Mouse (Mus musculus): ENCODE results near the gene Npsr1. TPM values are rescaled to one million over a fixed set of nuclear protein-coding genes. Genes with fewer than 3 reads are reported as not detected.

The Npsr1 gene
- polyA plus RNA-seq, 1 experiment from 2014 or later, result not detected

- no peaks in the 10 kb centered on the region for H3K27me3 ChIP-seq (ENCODE audit: control insufficient read depth, insufficient read depth, low read length)
- H3K27ac ChIP-seq (ENCODE audit: low read length), result no peak overlapping the region
- H3K4me3 ChIP-seq (ENCODE audit: low read depth, low read length), result no peak overlapping the region
- no peaks in the 10 kb centered on the region for H3K9me3 ChIP-seq (ENCODE audit: control insufficient read depth, low read depth, low read length)
- H3K4me2 ChIP-seq (replicated peaks; ENCODE audit: low read depth, low read length), result no peak overlapping the region
- 77% methylated on average over 5 of the region's 5 CpGs for WGBS
- ATAC-seq (ENCODE audit: insufficient number of reproducible peaks, insufficient read depth, low FRiP score, low read depth), result no peak
- no peak overlapping the region for H3K9ac ChIP-seq (replicated peaks; ENCODE audit: low read depth, low read length)
- H3K4me1 ChIP-seq (ENCODE audit: control insufficient read depth, insufficient read depth, low read length), result no peaks in the 10 kb centered on the region
- H3K36me3 ChIP-seq (ENCODE audit: control insufficient read depth, insufficient read depth, low read length), result no peaks in the 10 kb centered on the region
Measured at GRCm38 (mm10) chr9:24186289-24186688, 88.5 kb downstream of the Npsr1 start.

GRCm38 (mm10) chr9:24189511-24190260 is 91.9 kb downstream of the Npsr1 start:
- Histone ChIP-seq H3K4me3 (ENCODE audit: low read depth, low read length) (no peak overlapping the region), H3K27ac (ENCODE audit: low read length) (no peak overlapping the region)
- no peak for ATAC-seq (ENCODE audit: insufficient number of reproducible peaks, insufficient read depth, low FRiP score, low read depth)

GRCm38 (mm10) chr9:24190261-24190588 is 92.4 kb downstream of the Npsr1 start:
- Histone ChIP-seq H3K27ac (ENCODE audit: low read length) (no peak overlapping the region), H3K9ac (replicated peaks; ENCODE audit: low read depth, low read length) (no peak overlapping the region), H3K36me3 (ENCODE audit: control insufficient read depth, insufficient read depth, low read length) (no peaks in the 10 kb centered on the region), H3K9me3 (ENCODE audit: control insufficient read depth, low read depth, low read length) (no peaks in the 10 kb centered on the region), H3K4me2 (replicated peaks; ENCODE audit: low read depth, low read length) (no peak overlapping the region), H3K27me3 (ENCODE audit: control insufficient read depth, insufficient read depth, low read length) (no peaks in the 10 kb centered on the region), H3K4me1 (ENCODE audit: control insufficient read depth, insufficient read depth, low read length) (no peaks in the 10 kb centered on the region), H3K4me3 (ENCODE audit: low read depth, low read length) (no peak overlapping the region)
- ATAC-seq (ENCODE audit: insufficient number of reproducible peaks, insufficient read depth, low FRiP score, low read depth), result no peak
- 68% methylated on average over 1 of the region's 1 CpGs for WGBS

More at GRCm38 (mm10) chr9:24189511-24190260, 91.9 kb downstream of the Npsr1 start:
- H3K36me3 ChIP-seq (ENCODE audit: control insufficient read depth, insufficient read depth, low read length), result no peaks in the 10 kb centered on the region
- H3K4me2 ChIP-seq (replicated peaks; ENCODE audit: low read depth, low read length), result no peak overlapping the region
- H3K4me1 ChIP-seq (ENCODE audit: control insufficient read depth, insufficient read depth, low read length), result no peaks in the 10 kb centered on the region
- H3K9me3 ChIP-seq (ENCODE audit: control insufficient read depth, low read depth, low read length), result no peaks in the 10 kb centered on the region
- WGBS, result 37% methylated on average over 2 of the region's 2 CpGs
- H3K9ac ChIP-seq (replicated peaks; ENCODE audit: low read depth, low read length), result no peak overlapping the region
- H3K27me3 ChIP-seq (ENCODE audit: control insufficient read depth, insufficient read depth, low read length), result no peaks in the 10 kb centered on the region

- no peaks in the 10 kb centered on the region for H3K36me3 ChIP-seq (ENCODE audit: control insufficient read depth, insufficient read depth, low read length)
- no peak overlapping the region for H3K9ac ChIP-seq (replicated peaks; ENCODE audit: low read depth, low read length)
- no peak for ATAC-seq (ENCODE audit: insufficient number of reproducible peaks, insufficient read depth, low FRiP score, low read depth)
- H3K4me1 ChIP-seq (ENCODE audit: control insufficient read depth, insufficient read depth, low read length), result no peaks in the 10 kb centered on the region
- H3K27ac ChIP-seq (ENCODE audit: low read length), result no peak overlapping the region
- H3K4me2 ChIP-seq (replicated peaks; ENCODE audit: low read depth, low read length), result no peak overlapping the region
- WGBS, result 65% methylated on average over 1 of the region's 1 CpGs
- no peaks in the 10 kb centered on the region for H3K27me3 ChIP-seq (ENCODE audit: control insufficient read depth, insufficient read depth, low read length)
- H3K4me3 ChIP-seq (ENCODE audit: low read depth, low read length), result no peak overlapping the region
- H3K9me3 ChIP-seq (ENCODE audit: control insufficient read depth, low read depth, low read length), result no peaks in the 10 kb centered on the region
Measured at GRCm38 (mm10) chr9:24198254-24198653, 100.5 kb downstream of the Npsr1 start.

GRCm38 (mm10) chr9:24211636-24212035 is 113.8 kb downstream of the Npsr1 start:
- Histone ChIP-seq H3K36me3 (ENCODE audit: control insufficient read depth, insufficient read depth, low read length) (no peaks in the 10 kb centered on the region), H3K4me1 (ENCODE audit: control insufficient read depth, insufficient read depth, low read length) (no peaks in the 10 kb centered on the region), H3K27ac (ENCODE audit: low read length) (no peak overlapping the region), H3K4me3 (ENCODE audit: low read depth, low read length) (no peak overlapping the region), H3K27me3 (ENCODE audit: control insufficient read depth, insufficient read depth, low read length) (no peaks in the 10 kb centered on the region), H3K9ac (replicated peaks; ENCODE audit: low read depth, low read length) (no peak overlapping the region), H3K9me3 (ENCODE audit: control insufficient read depth, low read depth, low read length) (no peaks in the 10 kb centered on the region), H3K4me2 (replicated peaks; ENCODE audit: low read depth, low read length) (no peak overlapping the region)
- no peak for ATAC-seq (ENCODE audit: insufficient number of reproducible peaks, insufficient read depth, low FRiP score, low read depth)
- 95% methylated on average over 1 of the region's 1 CpGs for WGBS

GRCm38 (mm10) chr9:24217721-24218120 is 119.9 kb downstream of the Npsr1 start:
- ATAC-seq (ENCODE audit: insufficient number of reproducible peaks, insufficient read depth, low FRiP score, low read depth), result no peak
- Histone ChIP-seq H3K4me2 (replicated peaks; ENCODE audit: low read depth, low read length) (no peak overlapping the region), H3K4me1 (ENCODE audit: control insufficient read depth, insufficient read depth, low read length) (no peaks in the 10 kb centered on the region), H3K9me3 (ENCODE audit: control insufficient read depth, low read depth, low read length) (no peaks in the 10 kb centered on the region), H3K9ac (replicated peaks; ENCODE audit: low read depth, low read length) (no peak overlapping the region), H3K27ac (ENCODE audit: low read length) (no peak overlapping the region), H3K36me3 (ENCODE audit: control insufficient read depth, insufficient read depth, low read length) (no peaks in the 10 kb centered on the region), H3K27me3 (ENCODE audit: control insufficient read depth, insufficient read depth, low read length) (no peaks in the 10 kb centered on the region), H3K4me3 (ENCODE audit: low read depth, low read length) (no peak overlapping the region)
- 54% methylated on average over 1 of the region's 1 CpGs for WGBS

- Histone ChIP-seq H3K4me2 (replicated peaks; ENCODE audit: low read depth, low read length) (no peak overlapping the region), H3K27ac (ENCODE audit: low read length) (no peak overlapping the region), H3K27me3 (ENCODE audit: control insufficient read depth, insufficient read depth, low read length) (no peaks in the 10 kb centered on the region), H3K9me3 (ENCODE audit: control insufficient read depth, low read depth, low read length) (no peaks in the 10 kb centered on the region), H3K36me3 (ENCODE audit: control insufficient read depth, insufficient read depth, low read length) (no peaks in the 10 kb centered on the region), H3K4me3 (ENCODE audit: low read depth, low read length) (no peak overlapping the region), H3K9ac (replicated peaks; ENCODE audit: low read depth, low read length) (no peak overlapping the region), H3K4me1 (ENCODE audit: control insufficient read depth, insufficient read depth, low read length) (no peaks in the 10 kb centered on the region)
- ATAC-seq (ENCODE audit: insufficient number of reproducible peaks, insufficient read depth, low FRiP score, low read depth), result no peak
- WGBS, result 94% methylated on average over 1 of the region's 1 CpGs
Measured at GRCm38 (mm10) chr9:24236461-24236860, 138.7 kb downstream of the Npsr1 start.

- H3K4me1 ChIP-seq (ENCODE audit: control insufficient read depth, insufficient read depth, low read length), result no peaks in the 10 kb centered on the region
- no peaks in the 10 kb centered on the region for H3K27me3 ChIP-seq (ENCODE audit: control insufficient read depth, insufficient read depth, low read length)
Measured at GRCm38 (mm10) chr9:24247557-24247956, 149.8 kb downstream of the Npsr1 start.

GRCm38 (mm10) chr9:24254236-24254635 is 156.4 kb downstream of the Npsr1 start:
- H3K9me3 ChIP-seq (ENCODE audit: control insufficient read depth, low read depth, low read length), result no peaks in the 10 kb centered on the region
- no peak overlapping the region for H3K4me2 ChIP-seq (replicated peaks; ENCODE audit: low read depth, low read length)

More at GRCm38 (mm10) chr9:24247557-24247956, 149.8 kb downstream of the Npsr1 start:
- ATAC-seq (ENCODE audit: insufficient number of reproducible peaks, insufficient read depth, low FRiP score, low read depth), result no peak
- H3K9me3 ChIP-seq (ENCODE audit: control insufficient read depth, low read depth, low read length), result no peaks in the 10 kb centered on the region
- no peak overlapping the region for H3K9ac ChIP-seq (replicated peaks; ENCODE audit: low read depth, low read length)
- H3K4me3 ChIP-seq (ENCODE audit: low read depth, low read length), result no peak overlapping the region
- no peaks in the 10 kb centered on the region for H3K36me3 ChIP-seq (ENCODE audit: control insufficient read depth, insufficient read depth, low read length)
- H3K4me2 ChIP-seq (replicated peaks; ENCODE audit: low read depth, low read length), result no peak overlapping the region
- no peak overlapping the region for H3K27ac ChIP-seq (ENCODE audit: low read length)

More at GRCm38 (mm10) chr9:24254236-24254635, 156.4 kb downstream of the Npsr1 start:
- H3K27me3 ChIP-seq (ENCODE audit: control insufficient read depth, insufficient read depth, low read length), result no peaks in the 10 kb centered on the region
- no peak overlapping the region for H3K27ac ChIP-seq (ENCODE audit: low read length)
- H3K4me1 ChIP-seq (ENCODE audit: control insufficient read depth, insufficient read depth, low read length), result no peaks in the 10 kb centered on the region
- H3K9ac ChIP-seq (replicated peaks; ENCODE audit: low read depth, low read length), result no peak overlapping the region
- no peaks in the 10 kb centered on the region for H3K36me3 ChIP-seq (ENCODE audit: control insufficient read depth, insufficient read depth, low read length)
- H3K4me3 ChIP-seq (ENCODE audit: low read depth, low read length), result no peak overlapping the region
- no peak for ATAC-seq (ENCODE audit: insufficient number of reproducible peaks, insufficient read depth, low FRiP score, low read depth)
- 35% methylated on average over 8 of the region's 8 CpGs for WGBS

All from stomach, embryonic 14.5 days (tissue).